Mouse (Mus musculus) hindbrain, embryonic 14.5 days (tissue): Measurements from ENCODE around the gene Neurod2. TPM values are rescaled to one million over a fixed set of nuclear protein-coding genes. Genes with fewer than 3 reads are reported as not detected.

Source experiments
- ATAC-seq: fragments of 200-750 bp; cut with Nextera tagmentation; 2 replicates; pipeline ENCODE4 v1.8.0; 2017; ENCODE audit warnings: moderate number of reproducible peaks, mild to moderate bottlenecking, moderate TSS enrichment, moderate library complexity; ENCODE audit not compliant: low FRiP score
- DNase-seq: peaks from one replicate; pipeline ENCODE4 v3.0.0-alpha.2; 2015; ENCODE audit warnings: low spot score
- H3K27ac ChIP-seq: fragments of 300-500 bp; sonication (generic); 2 replicates; pipeline ENCODE4 v1.5.1; 2014; ENCODE audit warnings: mild to moderate bottlenecking, moderate library complexity
- H3K27me3 ChIP-seq: fragments of 300-500 bp; sonication (generic); 2 replicates; pipeline ENCODE4 v1.6.1; 2014; ENCODE audit warnings: mild to moderate bottlenecking, low read length, mixed read lengths; ENCODE audit not compliant: control insufficient read depth, insufficient read depth
- H3K36me3 ChIP-seq: fragments of 300-500 bp; sonication (generic); replicated peaks from 2 replicates; pipeline ENCODE4 v1.6.1; 2014; ENCODE audit not compliant: control insufficient read depth, insufficient read depth
- H3K4me1 ChIP-seq: fragments of 300-500 bp; sonication (generic); replicated peaks from 2 replicates; pipeline ENCODE4 v1.6.1; 2014; ENCODE audit warnings: antibody characterized with exemption, low read length, mixed read lengths; ENCODE audit not compliant: control insufficient read depth, insufficient read depth
- H3K4me2 ChIP-seq: fragments of 300-500 bp; sonication (generic); replicated peaks from 2 replicates; pipeline ENCODE4 v1.6.1; 2014; ENCODE audit warnings: mild to moderate bottlenecking, moderate library complexity
- H3K4me3 ChIP-seq: fragments of 300-500 bp; sonication (generic); replicated peaks from 2 replicates; pipeline ENCODE4 v1.5.1; 2014; ENCODE audit warnings: mild to moderate bottlenecking, low read length
- H3K9ac ChIP-seq: fragments of 300-500 bp; sonication (generic); 2 replicates; pipeline ENCODE4 v1.6.1; 2014
- H3K9me3 ChIP-seq: fragments of 300-500 bp; sonication (generic); 2 replicates; pipeline ENCODE4 v1.6.1; 2016; ENCODE audit warnings: low read length; ENCODE audit not compliant: control insufficient read depth
- WGBS: fragments of 180-500 bp; shearing (Covaris S2); extraction: QIAGEN DNeasy Blood & Tissue Kit; methylation state at CpG from one replicate; pipeline ENCODE4 v1.1.7; 2014; 5-methylcytosine and 5-hydroxymethylcytosine counted together
- polyA plus RNA-seq: library from polyadenylated mRNA; unstranded; fragments of >200 nt; fragmentation: Nextera tagmentation; extraction: Ambion mirVana; gene quantifications from 2 replicates; pipeline ENCODE4 v1.2.1, GENCODE M21; 2014

The Neurod2 gene
- polyA plus RNA-seq, 1 experiment from 2014 or later, result 25.5 TPM

DNA sequence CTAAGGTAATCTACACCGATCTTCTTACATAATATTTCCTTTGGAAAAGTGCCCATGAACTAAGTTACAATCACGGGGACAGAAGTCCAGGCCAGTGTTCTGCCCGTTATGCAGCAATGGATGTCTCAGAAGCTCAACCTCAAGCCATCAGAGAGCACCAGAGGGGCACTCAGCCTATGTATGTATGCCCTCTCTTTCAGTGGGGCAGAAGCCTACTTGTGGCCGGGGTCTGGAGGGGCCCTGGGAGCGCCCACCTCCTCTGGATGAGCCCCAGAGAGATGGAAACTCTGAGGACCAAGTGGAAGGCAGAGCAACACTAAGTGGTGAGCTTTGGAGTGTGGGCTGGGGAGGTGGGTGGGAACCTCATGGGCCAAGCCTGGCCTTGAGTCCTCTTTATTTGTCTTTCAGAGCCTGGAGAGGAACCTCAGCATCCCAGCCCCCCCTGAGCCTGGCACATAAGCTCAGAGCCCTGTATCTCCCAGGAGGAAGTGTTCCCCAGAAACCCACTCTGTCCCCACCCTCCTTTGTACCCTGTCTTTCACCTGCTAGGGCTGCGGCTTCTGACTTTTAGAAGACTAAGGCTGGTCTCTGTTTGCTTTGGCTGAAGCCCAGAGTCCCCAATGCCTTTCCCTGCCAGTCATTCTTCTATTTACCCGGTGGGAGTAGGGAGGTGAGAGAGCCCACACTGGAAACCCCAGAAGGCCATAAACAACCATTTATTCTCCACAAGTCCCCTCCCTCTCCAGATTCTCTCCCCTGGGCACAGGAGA, 27.4 kb upstream of the Neurod2 start:
- peaks cover 30% of the 10 kb centered on the region for H3K4me1 ChIP-seq
- H3K4me3 ChIP-seq, result no peak overlapping the region
- peaks cover 21% of the 10 kb centered on the region for H3K27me3 ChIP-seq
- DNase-seq (no peak), ATAC-seq (no peak)
- no peak overlapping the region for H3K9ac ChIP-seq
- WGBS, result 79% methylated on average over 7 of the region's 7 CpGs
- H3K27ac ChIP-seq, result no peak overlapping the region
- no peak overlapping the region for H3K4me2 ChIP-seq
- no peaks in the 10 kb centered on the region for H3K36me3 ChIP-seq
- no peaks in the 10 kb centered on the region for H3K9me3 ChIP-seq

GRCm38 (mm10) chr11:98355732-98356299, 26.4 kb upstream of the Neurod2 start:
- DNase-seq (peak; percentile 85), ATAC-seq (no peak)
- Histone ChIP-seq H3K9me3 (no peaks in the 10 kb centered on the region), H3K36me3 (no peaks in the 10 kb centered on the region), H3K4me1 (peaks cover 25% of the 10 kb centered on the region), H3K4me3 (no peak overlapping the region), H3K9ac (no peak overlapping the region), H3K27ac (no peak overlapping the region), H3K4me2 (no peak overlapping the region), H3K27me3 (peaks cover 31% of the 10 kb centered on the region)
- WGBS, result 11% methylated on average over 6 of the region's 6 CpGs

DNA sequence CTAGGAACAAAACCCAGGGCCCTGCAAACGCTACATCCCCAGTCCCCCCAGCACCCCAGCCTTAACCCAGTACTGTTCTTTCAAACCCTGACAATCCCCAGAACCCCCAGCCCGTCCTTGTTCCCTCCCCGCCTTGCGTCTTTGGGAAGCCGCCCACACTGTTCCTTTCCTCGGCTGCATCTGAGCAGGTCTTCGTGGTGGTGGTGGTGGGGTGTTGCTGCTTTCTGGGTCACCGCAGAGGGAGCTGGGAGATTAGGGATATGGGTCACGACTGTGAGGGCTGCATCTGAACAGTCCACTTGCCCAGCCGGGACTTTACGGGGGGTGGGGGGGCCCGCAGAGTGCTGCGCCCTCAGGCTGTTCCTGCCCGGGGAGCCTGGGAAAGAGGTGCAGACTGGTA, 25.0 kb upstream of the Neurod2 start:
- H3K27ac ChIP-seq, result no peak overlapping the region
- no peaks in the 10 kb centered on the region for H3K9me3 ChIP-seq
- WGBS, result 62% methylated on average over 14 of the region's 14 CpGs
- H3K4me3 ChIP-seq, result no peak overlapping the region
- H3K9ac ChIP-seq, result no peak overlapping the region
- H3K4me2 ChIP-seq, result no peak overlapping the region
- no peak for ATAC-seq
- peaks cover 12% of the 10 kb centered on the region for H3K4me1 ChIP-seq
- peaks cover 45% of the 10 kb centered on the region for H3K27me3 ChIP-seq
- H3K36me3 ChIP-seq, result no peaks in the 10 kb centered on the region
- no peak for DNase-seq

GRCm38 (mm10) chr11:98353651-98354211, 24.3 kb upstream of the Neurod2 start:
- no peak overlapping the region for H3K27ac ChIP-seq
- DNase-seq (no peak), ATAC-seq (no peak)
- no peak overlapping the region for H3K9ac ChIP-seq
- WGBS, result 41% methylated on average over 8 of the region's 8 CpGs
- peaks cover 52% of the 10 kb centered on the region for H3K27me3 ChIP-seq
- no peak overlapping the region for H3K4me3 ChIP-seq
- H3K9me3 ChIP-seq, result no peaks in the 10 kb centered on the region
- no peaks in the 10 kb centered on the region for H3K36me3 ChIP-seq
- H3K4me2 ChIP-seq, result no peak overlapping the region
- H3K4me1 ChIP-seq, result peaks cover 5% of the 10 kb centered on the region; the same call in 1 of the 2 replicates

DNA sequence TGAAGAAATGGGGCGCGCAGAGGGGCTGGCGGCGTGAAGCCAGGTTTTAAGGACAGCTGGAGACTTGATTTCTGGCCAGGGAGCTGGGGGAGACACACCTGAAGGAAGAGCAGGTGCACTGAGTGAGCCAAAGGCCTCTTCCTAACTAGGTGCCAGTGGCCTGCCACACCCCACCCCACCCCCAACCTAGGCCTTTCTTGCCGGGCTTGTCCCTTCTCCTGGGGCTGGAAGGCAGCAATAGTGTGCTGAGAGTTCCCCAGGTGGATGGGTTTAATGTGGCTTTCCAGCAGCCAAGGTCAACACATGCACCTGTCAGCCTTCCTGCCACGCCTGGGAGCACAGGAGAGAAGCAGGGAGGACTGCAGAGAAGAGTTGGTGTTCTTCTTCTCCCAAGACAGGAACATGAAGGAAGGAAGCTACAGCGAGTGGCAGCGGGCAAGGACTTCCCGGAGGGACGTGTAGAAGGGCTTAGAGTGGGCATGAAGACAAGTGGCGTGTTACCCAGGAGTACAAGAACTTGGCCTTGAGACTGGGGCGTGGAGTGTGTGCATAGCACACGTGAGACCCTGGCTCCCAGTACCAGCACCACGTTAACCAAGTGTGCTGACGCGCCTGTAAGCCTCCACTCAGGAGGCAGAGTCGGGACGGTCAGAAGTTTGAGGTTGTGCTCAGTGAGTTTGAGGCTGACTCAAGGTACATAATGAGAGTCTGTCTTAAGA, 23.0 kb upstream of the Neurod2 start:
- H3K27ac ChIP-seq, result no peak overlapping the region
- no peaks in the 10 kb centered on the region for H3K9me3 ChIP-seq
- H3K4me1 ChIP-seq, result peaks cover 10% of the 10 kb centered on the region; the same call in 1 of the 2 replicates
- no peak overlapping the region for H3K4me3 ChIP-seq
- DNase-seq, result no peak
- WGBS, result 79% methylated on average over 18 of the region's 18 CpGs
- H3K4me2 ChIP-seq, result no peak overlapping the region
- no peak for ATAC-seq
- peaks cover 65% of the 10 kb centered on the region for H3K27me3 ChIP-seq
- no peak overlapping the region for H3K9ac ChIP-seq
- H3K36me3 ChIP-seq, result no peaks in the 10 kb centered on the region

DNA sequence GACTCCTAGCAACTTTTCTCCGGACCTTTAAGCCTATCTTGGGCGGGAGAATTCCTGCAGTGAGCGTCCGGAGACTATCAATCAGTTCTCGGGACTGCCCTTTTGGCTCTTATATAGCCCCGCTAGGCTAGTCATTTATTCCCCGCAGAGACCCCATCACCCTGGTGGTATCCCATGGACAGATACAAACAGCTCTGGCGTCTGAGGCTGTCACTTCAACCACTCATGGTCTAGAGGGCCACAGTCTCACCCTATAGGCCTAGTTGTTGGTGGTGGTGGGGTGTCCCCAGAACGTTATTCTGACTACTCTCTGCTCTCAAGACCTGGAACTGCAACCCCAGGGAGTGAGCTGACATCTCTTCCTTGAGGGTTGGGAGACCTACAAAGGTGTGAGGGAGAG, 19.9 kb upstream of the Neurod2 start:
- Histone ChIP-seq H3K4me3 (0 out of 2 replicates have a peak overlapping the region, but pooled peaks have one; percentile 1), H3K9me3 (no peaks in the 10 kb centered on the region), H3K4me1 (peaks cover 6% of the 10 kb centered on the region; the same call in 1 of the 2 replicates), H3K27ac (no peak overlapping the region), H3K9ac (no peak overlapping the region), H3K4me2 (peak overlapping the region; percentile 93; the same call in 1 of the 2 replicates), H3K36me3 (no peaks in the 10 kb centered on the region), H3K27me3 (peaks cover 84% of the 10 kb centered on the region)
- 2% methylated on average over 9 of the region's 9 CpGs for WGBS
- no peak for DNase-seq
- no peak for ATAC-seq

GRCm38 (mm10) chr11:98348083-98348961, 18.9 kb upstream of the Neurod2 start, which contains the start of gene Ppp1r1b:
Ppp1r1b (plus strand) TSS chr11:98348404.
- Histone ChIP-seq H3K27ac (no peak within 1 kb of the TSS), H3K4me1 (peaks cover 6% of the 10 kb centered on the region; the same call in 1 of the 2 replicates), H3K4me2 (peak within 1 kb of the TSS; percentile 93), H3K27me3 (peaks cover 82% of the 10 kb centered on the region), H3K36me3 (no peaks in the 10 kb centered on the region), H3K9me3 (no peaks in the 10 kb centered on the region), H3K9ac (peak within 1 kb of the TSS; percentile 57), H3K4me3 (peak within 1 kb of the TSS; percentile 52)
- WGBS, result under 1% methylated on average over 54 of the region's 55 CpGs
- DNase-seq (no peak), ATAC-seq (peak; percentile 61; the same call in 1 of the 2 replicates)

DNA sequence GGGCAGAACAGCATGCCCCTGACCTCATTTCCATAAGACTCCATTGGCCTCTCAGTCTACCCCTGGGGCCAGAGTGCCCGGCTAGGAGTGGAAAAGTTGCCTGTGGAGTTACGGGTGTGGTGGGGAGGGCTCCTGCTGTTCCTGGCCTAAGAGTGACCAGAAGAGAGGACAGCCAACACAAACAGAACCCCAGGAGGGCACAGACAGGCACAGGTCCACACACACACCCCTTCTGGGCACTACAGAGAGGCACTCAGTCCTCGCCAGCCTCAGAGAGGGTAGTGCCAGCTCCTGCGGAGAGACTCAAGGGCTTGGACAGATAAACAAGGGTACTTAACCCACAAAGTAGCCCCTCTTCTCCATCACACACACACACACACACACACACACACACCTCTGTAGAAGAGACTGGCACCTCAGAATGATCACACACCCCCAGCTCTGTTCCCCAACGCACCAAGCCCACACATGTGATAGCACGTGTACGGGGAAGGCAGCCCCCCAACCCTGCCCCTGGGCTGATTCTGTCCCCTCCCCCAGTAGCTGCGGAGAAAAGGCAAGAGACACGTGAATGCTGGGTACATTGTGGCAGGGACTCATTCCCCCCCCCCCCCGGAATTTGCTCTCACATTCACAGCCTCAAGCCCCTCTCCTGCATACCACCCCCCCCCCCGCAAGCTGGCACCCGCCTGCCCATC, 18.1 kb upstream of the Neurod2 start:
- peaks cover 74% of the 10 kb centered on the region for H3K27me3 ChIP-seq
- H3K27ac ChIP-seq, result no peak overlapping the region
- H3K4me2 ChIP-seq, result peak overlapping the region; percentile 93
- DNase-seq (no peak), ATAC-seq (0 out of 2 replicates have a peak, but pooled peaks have one; percentile 31)
- no peaks in the 10 kb centered on the region for H3K9me3 ChIP-seq
- H3K9ac ChIP-seq, result no peak overlapping the region
- WGBS, result 2% methylated on average over 12 of the region's 12 CpGs
- no peaks in the 10 kb centered on the region for H3K36me3 ChIP-seq
- no peak overlapping the region for H3K4me3 ChIP-seq
- H3K4me1 ChIP-seq, result peaks cover 6% of the 10 kb centered on the region; the same call in 1 of the 2 replicates
